Mouse (Mus musculus) midbrain, postnatal 0 days (tissue): ENCODE measurements at regions not wholly inside any gene's neighbourhood (a gene's known extent, or its start where the extent isn't known, plus 50 kb on each side); places are given as distances from the start of the nearest gene placed in this dataset.

Experiments
- ATAC-seq: fragments of 200-750 bp; cut with Nextera tagmentation; 2 replicates; pipeline ENCODE4 v1.8.0; 2017; ENCODE audit warnings: moderate number of reproducible peaks, mild to moderate bottlenecking, moderate TSS enrichment, moderate library complexity; ENCODE audit not compliant: low FRiP score
- DNase-seq: peaks from one replicate; pipeline ENCODE4 v3.0.0-alpha.2; 2015; ENCODE audit warnings: low spot score
- H3K27ac ChIP-seq: fragments of 300-500 bp; sonication (generic); 2 replicates; pipeline ENCODE4 v1.5.1; 2014; ENCODE audit warnings: low read depth, mild to moderate bottlenecking, low read length, mixed read lengths
- H3K27me3 ChIP-seq: fragments of 300-500 bp; sonication (generic); 2 replicates; pipeline ENCODE4 v1.6.1; 2014; ENCODE audit warnings: low read length, control low read depth, mixed read lengths; ENCODE audit not compliant: insufficient read depth
- H3K36me3 ChIP-seq: fragments of 300-500 bp; sonication (generic); 2 replicates; pipeline ENCODE4 v1.6.1; 2014; ENCODE audit warnings: low read length, control low read depth, mixed read lengths; ENCODE audit not compliant: insufficient read depth
- H3K4me1 ChIP-seq: fragments of 300-500 bp; sonication (generic); 2 replicates; pipeline ENCODE4 v1.6.1; 2014; ENCODE audit warnings: mild to moderate bottlenecking, control low read depth, antibody characterized with exemption, low read length, mixed read lengths; ENCODE audit not compliant: insufficient read depth
- H3K4me2 ChIP-seq: fragments of 300-500 bp; sonication (generic); 2 replicates; pipeline ENCODE4 v1.6.1; 2014; ENCODE audit warnings: low read depth, mild to moderate bottlenecking, low read length, mixed read lengths; ENCODE audit not compliant: poor library complexity, severe bottlenecking
- H3K4me3 ChIP-seq: fragments of 300-500 bp; sonication (generic); 2 replicates; pipeline ENCODE4 v1.5.1; 2014; ENCODE audit warnings: low read depth, mild to moderate bottlenecking, low read length, moderate library complexity
- H3K9ac ChIP-seq: fragments of 300-500 bp; sonication (generic); replicated peaks from 2 replicates; pipeline ENCODE4 v1.6.1; 2014; ENCODE audit warnings: mild to moderate bottlenecking, low read length, moderate library complexity, mixed read lengths; ENCODE audit not compliant: poor library complexity, severe bottlenecking
- H3K9me3 ChIP-seq: fragments of 300-500 bp; sonication (generic); 2 replicates; pipeline ENCODE4 v1.6.1; 2016; ENCODE audit warnings: low read length, control low read depth
- CTCF ChIP-seq: IDR thresholded peaks from 2 replicates; pipeline ENCODE4 v1.5.1; 2016; ENCODE audit warnings: antibody characterized with exemption, mild to moderate bottlenecking
- WGBS: fragments of 180-500 bp; shearing (Covaris S2); extraction: QIAGEN DNeasy Blood & Tissue Kit; methylation state at CpG from one replicate; pipeline ENCODE4 v1.1.7; 2014; 5-methylcytosine and 5-hydroxymethylcytosine counted together

DNA sequence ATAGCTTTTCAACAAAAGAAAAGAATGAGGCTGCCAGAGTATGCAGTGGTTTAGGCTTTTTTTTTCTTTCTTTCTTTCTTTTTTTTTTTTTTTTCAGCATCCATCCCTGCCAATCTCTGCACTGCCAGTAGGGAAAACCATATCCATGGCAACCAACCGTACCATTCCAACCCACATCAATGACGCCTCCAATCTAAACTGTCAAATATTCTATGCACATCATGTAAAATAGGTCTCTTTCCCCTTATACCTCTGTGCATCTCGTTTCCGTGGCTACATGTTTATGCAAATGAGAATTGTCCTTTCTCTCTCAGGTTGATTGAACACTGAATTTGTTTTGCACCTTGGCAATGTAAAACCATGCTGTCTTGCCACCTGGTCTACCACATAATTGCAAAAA, 384.0 kb upstream of the Ccnh start:
- WGBS: 16% methylated on average over 4 of the region's 4 CpGs
- no peak overlapping the region for H3K4me2 ChIP-seq
- no peaks in the 10 kb centered on the region for H3K36me3 ChIP-seq
- no peak overlapping the region for H3K4me3 ChIP-seq
- H3K27ac ChIP-seq: peak overlapping the region; percentile 78
- H3K27me3 ChIP-seq: no peaks in the 10 kb centered on the region
- 0 out of 2 replicates have a peak, but pooled peaks cover 3% of the 10 kb centered on the region for H3K4me1 ChIP-seq
- peak; percentile 83 for DNase-seq
- peak; percentile 38 for TF ChIP-seq CTCF
- no peak overlapping the region for H3K9ac ChIP-seq
- peak; percentile 95 for ATAC-seq
- H3K9me3 ChIP-seq: no peaks in the 10 kb centered on the region

DNA sequence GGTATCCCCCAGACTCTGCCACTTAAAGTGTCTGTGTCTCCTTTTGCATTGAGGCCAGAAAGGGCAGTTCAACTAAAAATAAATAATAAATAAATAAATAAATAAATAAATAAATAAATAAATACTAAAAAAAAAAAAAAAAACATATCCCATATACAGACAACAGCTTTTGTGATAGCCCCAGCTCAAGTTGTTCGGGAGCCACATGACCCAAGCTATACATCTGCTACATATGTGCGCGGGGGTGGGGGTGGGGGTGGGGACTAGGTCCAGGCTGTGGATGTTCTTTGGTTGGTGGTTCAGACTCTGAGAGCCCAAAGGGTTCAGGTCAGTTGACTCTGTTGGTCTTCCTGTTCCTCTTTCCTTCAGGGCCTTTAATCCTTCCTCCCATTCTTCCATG, 379.6 kb upstream of the Ccnh start:
- H3K4me3 ChIP-seq: no peak overlapping the region
- no peaks in the 10 kb centered on the region for H3K27me3 ChIP-seq
- no peak overlapping the region for H3K4me2 ChIP-seq
- H3K27ac ChIP-seq: no peak overlapping the region
- ATAC-seq (no peak), DNase-seq (no peak)
- no peak for TF ChIP-seq CTCF
- H3K36me3 ChIP-seq: no peaks in the 10 kb centered on the region
- H3K4me1 ChIP-seq: no peaks in the 10 kb centered on the region
- 93% methylated on average over 3 of the region's 3 CpGs for WGBS
- H3K9me3 ChIP-seq: no peaks in the 10 kb centered on the region
- H3K9ac ChIP-seq: no peak overlapping the region
